Mouse (Mus musculus): ENCODE data around the gene Gm21731. TPM values are rescaled to one million over a fixed set of nuclear protein-coding genes. Genes with fewer than 3 reads are reported as not detected.

Gene Gm21731
- not detected for polyA plus RNA-seq (2017; shearing (Covaris generic))

DNA sequence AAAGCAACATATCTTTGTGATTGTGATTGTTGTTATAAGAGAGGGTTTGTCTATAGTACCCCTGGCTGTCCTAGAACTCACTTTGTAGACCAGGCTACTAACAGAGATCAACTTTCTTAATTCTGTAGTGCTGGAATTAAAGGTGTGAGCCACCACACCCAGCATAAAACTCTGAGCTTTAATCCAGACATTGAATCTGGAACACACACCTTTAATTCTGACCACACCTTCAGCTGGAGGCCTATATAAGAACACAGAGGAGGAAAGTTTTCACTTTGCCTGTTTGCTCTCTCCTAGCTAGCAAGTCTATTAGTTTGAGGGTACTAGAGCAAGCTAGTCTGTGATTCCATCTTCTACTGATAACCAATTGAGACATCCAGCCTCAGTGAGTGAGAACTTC is at the start of gene Gm21731:
Gene Gm21731 (plus strand): TSS at position 301 of the 400 bp plus-strand sequence.

DNA sequence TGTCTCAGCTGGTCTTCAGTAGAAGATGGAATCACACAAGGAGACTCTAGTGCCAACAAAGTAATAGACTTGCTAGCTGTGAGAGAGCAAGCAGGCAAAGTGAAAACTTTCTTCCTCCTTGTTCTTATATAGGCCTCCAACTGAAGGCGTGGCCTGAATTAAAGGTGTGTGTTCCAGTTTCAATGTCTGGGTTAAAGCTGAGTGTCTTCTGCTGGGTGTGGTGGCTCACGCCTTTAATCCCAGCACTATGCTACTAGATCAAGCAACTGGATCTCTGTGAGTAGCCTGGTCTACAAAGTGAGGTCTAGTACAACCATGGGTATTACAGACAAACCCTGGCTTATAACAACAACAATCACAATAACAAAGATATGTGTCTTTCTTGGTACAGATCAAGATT is 23.1 kb upstream of the Gm21731 start, which contains the start of gene Gm21762:
Gene Gm21762 (minus strand): TSS at position 101 of the 400 bp plus-strand sequence.

DNA sequence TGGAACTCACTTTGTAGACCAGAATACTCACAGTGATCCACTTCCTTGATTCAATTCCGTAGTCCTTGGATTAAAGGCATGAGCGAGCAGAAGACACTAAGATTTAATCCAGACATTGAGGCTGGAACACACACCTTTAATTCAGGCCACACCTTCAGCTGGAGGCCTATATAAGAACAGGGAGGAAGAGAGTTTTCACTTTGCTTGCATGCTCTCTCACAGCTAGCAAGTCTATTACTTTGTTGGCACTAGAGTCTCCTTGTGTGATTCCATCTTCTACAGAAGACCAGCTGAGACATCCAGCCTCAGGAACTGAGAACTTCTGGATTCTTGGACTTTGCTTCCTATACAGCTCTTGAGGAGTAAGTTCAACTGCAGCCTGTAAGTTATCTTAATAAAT is 24.0 kb downstream of the Gm21731 start, which contains the start of gene AF067061:
Gene AF067061 (plus strand): TSS at position 245 of the 400 bp plus-strand sequence.

Other genes starting within 250 kb of the Gm21731 start
- gene Gm36079, start 212.1 kb upstream of the Gm21731 start, polyA plus RNA-seq (2017; shearing (Covaris generic)), result not detected
- gene Gm21188, start 186.9 kb upstream of the Gm21731 start, polyA plus RNA-seq (2017; shearing (Covaris generic)), result 0.17 TPM
- not detected for gene Gm20767, start 98.9 kb upstream of the Gm21731 start, polyA plus RNA-seq (2017; shearing (Covaris generic))
- gene Gm21818, start 66.7 kb upstream of the Gm21731 start, polyA plus RNA-seq (2017; shearing (Covaris generic)), result not detected
- not detected for gene Gm21762, start 23.2 kb upstream of the Gm21731 start, polyA plus RNA-seq (2017; shearing (Covaris generic))
- gene AF067061, start 24.0 kb downstream of the Gm21731 start, polyA plus RNA-seq (2017; shearing (Covaris generic)), result not detected
- gene BC147527, start 61.3 kb downstream of the Gm21731 start, polyA plus RNA-seq (2017; shearing (Covaris generic)), result 85.1 TPM
- gene Tcstv3, start 77.8 kb downstream of the Gm21731 start, polyA plus RNA-seq (2017; shearing (Covaris generic)), result not detected

Data from CD4-positive, CD25-positive, alpha-beta regulatory T cell (primary cell).